Mouse (Mus musculus) frontal cortex, postnatal 14 days (tissue): ENCODE data around the gene Ptpn6.

Experiments
- DNase-seq, 2 experiments: peaks; one replicate each; pipeline ENCODE4 v3.0.0; 2022; ENCODE audit warnings: low spot score in 2 of 2

Gene Ptpn6

GRCm38 (mm10) chr6:124755831-124756595, 17.5 kb upstream of the Ptpn6 start, which contains the start of the genes Gm45234 and Atn1:
Gene Gm45234 (minus strand): TSS chr6:124756021.
Gene Atn1 (minus strand): TSS chr6:124756524.
- no peak for DNase-seq

GRCm38 (mm10) chr6:124755306-124755705, 16.8 kb upstream of the Ptpn6 start:
- no peak for DNase-seq

GRCm38 (mm10) chr6:124753861-124754260, 15.3 kb upstream of the Ptpn6 start:
- DNase-seq: no peak

- DNase-seq: no peak
Measured at GRCm38 (mm10) chr6:124750405-124750804, 11.9 kb upstream of the Ptpn6 start.

- DNase-seq: no peak
Measured at GRCm38 (mm10) chr6:124746654-124747632, 8.4 kb upstream of the Ptpn6 start.

GRCm38 (mm10) chr6:124746296-124746605, 7.7 kb upstream of the Ptpn6 start:
- DNase-seq: no peak

- DNase-seq: peak; percentile 90
Measured at GRCm38 (mm10) chr6:124745490-124746295, 7.2 kb upstream of the Ptpn6 start.

GRCm38 (mm10) chr6:124744755-124745321, 6.3 kb upstream of the Ptpn6 start:
- no peak for DNase-seq

GRCm38 (mm10) chr6:124743647-124744046, 5.1 kb upstream of the Ptpn6 start:
- DNase-seq: no peak

GRCm38 (mm10) chr6:124742839-124743514, 4.5 kb upstream of the Ptpn6 start:
- DNase-seq: no peak

- DNase-seq: no peak
Measured at GRCm38 (mm10) chr6:124741842-124742241, 3.3 kb upstream of the Ptpn6 start.

GRCm38 (mm10) chr6:124740888-124741761, 2.6 kb upstream of the Ptpn6 start, which contains the start of gene Grcc10:
Gene Grcc10 (minus strand): TSS chr6:124741374.
- peak; percentile 84 to 91 for DNase-seq

GRCm38 (mm10) chr6:124740211-124740887, 1.8 kb upstream of the Ptpn6 start:
- DNase-seq: peak in 1 of 2 experiments; percentile 63

GRCm38 (mm10) chr6:124739231-124739796, 800 bp upstream of the Ptpn6 start:
- no peak for DNase-seq

GRCm38 (mm10) chr6:124737040-124737439, 1.5 kb downstream of the Ptpn6 start:
- no peak for DNase-seq

GRCm38 (mm10) chr6:124734417-124734816, 4.1 kb downstream of the Ptpn6 start:
- no peak for DNase-seq

- no peak for DNase-seq
Measured at GRCm38 (mm10) chr6:124732476-124733370, 5.8 kb downstream of the Ptpn6 start.

GRCm38 (mm10) chr6:124731038-124731437, 7.5 kb downstream of the Ptpn6 start:
- DNase-seq: no peak
